Mouse (Mus musculus): ENCODE data around the gene Gm28845.
"Not testable (repeated sequence)": the region's sequence is repeated elsewhere in the genome, so short reads cannot be mapped to it uniquely, and the experiment has no call there.

The Gm28845 gene

DNA sequence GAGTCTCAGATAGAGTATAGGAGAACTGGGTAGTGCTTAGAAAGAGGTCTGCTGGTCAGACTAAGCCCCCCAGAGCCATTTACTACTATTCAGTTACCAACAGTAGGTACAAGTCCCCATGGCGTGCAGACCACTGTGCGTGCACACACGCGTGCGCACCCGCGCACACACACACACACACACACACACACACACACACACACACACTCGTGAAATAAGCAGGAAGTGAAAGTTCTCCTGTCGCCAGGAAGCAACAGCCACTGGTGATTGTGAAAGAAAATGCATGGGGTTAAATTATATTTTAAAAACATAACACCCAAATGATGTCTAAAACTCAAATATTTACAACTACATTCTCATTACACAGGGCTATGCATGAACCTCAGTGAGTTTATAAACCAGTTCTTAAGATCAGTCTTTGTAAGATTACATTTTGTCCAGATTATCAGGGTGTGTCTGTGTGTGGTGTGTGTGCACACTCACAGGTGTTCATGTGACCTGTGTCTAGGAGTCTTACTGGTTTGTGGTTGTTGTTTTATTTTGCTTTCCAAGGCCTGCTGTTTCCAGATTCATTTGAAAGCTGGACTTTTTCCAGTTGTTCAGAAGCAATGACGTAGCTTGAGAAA is 11.6 kb downstream of the Gm28845 start:
- no peak for DNase-seq (ENCODE audit: low read depth, low spot score)

DNA sequence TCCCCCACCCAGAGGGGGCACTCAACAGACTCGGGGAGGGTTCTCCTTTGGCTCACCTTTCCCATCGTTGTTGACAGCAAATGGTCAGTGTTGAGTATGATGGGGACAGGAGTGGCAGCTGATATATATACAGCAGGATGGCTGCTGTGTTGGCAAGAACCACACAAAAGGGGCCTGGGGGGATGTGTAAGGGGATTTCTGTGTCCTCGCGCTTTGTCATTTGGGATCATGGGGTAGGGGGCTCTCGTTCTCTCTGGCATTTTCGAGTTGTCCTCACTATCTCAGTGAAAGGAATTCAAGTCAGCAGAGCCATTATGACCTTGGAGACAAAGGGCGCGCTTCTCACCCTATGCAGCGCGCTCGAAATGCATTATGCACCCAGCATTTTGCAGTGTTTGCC is 16.1 kb downstream of the Gm28845 start, which contains the start of gene Cryga:
Cryga (minus strand) TSS at position 101 of the 400 bp plus-strand sequence.
- DNase-seq (ENCODE audit: low read depth, low spot score) = no peak

DNA sequence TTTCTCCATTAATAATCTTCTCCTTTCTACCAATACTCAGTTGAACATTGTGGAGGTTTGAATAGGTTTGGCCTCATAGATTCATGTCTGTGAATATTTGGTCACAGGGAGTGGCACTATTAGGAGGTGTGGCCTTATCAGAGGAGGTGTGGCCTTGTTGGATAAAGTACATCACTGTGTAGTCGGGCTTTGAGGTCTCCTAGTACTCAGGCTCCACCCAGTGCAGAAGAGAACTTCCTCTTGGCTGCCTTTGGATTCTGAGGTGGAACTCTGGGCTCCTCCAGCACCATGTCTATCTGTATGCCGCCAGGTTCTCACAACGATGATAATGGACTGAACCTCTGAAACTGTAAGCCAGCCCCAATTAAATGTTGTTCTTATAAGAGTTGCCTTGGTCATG is 22.4 kb downstream of the Gm28845 start:
- no peak for DNase-seq (ENCODE audit: low read depth, low spot score)

DNA sequence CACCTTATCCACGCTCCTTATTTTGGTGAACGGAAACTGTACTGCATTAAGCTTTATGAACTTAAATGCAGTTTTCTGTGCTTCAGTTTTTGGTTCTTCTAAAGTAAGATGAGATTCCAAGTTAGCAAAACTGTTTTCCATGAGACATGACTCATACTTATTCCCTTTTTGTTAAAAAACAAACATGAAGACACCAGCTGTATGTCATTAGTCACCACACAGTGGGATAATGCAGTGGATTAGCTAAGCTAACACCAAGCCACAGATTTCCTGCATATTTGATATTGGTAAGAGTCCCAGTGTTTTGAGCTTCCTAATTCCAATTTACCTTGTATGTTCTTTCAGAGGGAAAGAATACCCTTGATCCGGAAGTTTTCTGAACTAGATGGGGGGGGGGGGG is 27.8 kb downstream of the Gm28845 start:
- no peak for DNase-seq (ENCODE audit: low read depth, low spot score)

DNA sequence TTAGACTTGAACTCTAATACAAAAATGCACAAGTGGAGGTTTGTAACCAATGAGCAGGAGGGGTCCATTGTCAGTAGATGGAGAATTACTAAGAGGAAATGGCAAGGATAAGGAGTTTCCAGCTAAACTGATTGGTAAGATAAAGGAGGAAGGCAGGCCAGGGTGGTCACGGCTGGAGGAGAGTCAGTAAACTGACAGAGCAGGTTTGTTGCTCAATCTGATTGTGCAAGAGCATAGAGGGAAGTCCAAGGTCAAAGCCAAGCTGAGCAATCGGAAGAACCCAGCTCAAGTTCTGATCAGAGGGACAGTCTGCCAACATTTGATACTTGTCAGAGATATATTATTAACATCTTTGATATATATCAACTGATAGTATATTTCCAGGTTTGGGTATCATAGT is 29.0 kb downstream of the Gm28845 start:
- DNase-seq (ENCODE audit: low read depth, low spot score) = no peak

DNA sequence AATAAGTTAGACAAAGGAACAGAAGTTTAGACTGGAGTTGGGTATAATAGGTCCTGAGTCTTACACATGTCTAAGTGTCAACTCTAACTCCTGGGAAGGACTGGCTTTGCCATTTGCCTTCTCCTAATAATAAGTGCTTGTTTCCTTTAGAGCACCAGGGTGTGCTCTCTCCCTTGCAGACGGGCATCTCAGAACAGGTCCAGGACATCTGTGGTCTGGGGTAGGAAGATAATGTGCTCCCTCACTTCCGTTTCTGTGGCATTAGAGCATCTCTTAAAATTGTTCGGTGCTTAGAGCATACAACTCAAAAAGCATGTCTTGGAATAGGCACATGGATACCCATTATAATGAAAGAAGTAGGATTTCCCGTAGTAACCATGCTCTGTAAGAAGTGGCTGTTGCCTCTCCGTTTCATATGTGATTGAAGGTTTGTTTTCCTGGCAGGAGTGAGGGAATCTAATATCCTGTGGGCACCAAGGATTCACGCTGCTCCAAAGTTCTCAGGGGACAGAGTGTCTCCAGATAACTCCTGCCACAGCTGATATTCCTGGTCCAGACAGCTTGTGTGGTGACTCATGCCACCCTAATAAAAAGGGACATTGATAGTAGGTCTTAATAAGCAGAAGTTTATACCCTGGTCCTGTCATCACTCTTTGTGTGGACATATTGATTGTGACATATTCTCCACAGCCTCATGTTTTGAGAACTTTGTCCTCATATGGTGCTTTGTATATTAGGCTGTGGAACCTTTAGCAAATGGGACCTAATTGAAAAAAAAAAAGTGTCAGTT is 30.6 kb downstream of the Gm28845 start:
- DNase-seq (ENCODE audit: low read depth, low spot score) = no peak

DNA sequence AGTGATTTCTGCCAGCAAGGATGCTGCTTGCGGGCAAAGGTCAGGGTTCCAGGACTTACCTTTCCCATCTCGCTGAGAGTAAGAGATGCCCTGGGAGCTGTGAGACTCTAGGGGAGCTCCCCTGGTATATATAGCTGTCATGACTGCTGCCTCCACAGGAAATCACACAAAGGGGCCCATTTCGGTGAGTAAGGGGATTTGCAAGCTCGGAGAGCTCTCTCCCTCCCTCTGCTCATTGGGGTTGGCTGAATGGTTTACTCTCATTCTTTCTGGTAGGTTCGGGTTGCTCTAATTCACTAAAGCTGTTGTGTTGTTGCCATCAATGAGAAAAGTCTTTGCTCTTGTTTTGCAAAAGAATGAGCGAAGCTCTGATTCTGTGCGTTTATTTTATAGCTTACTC is 37.2 kb downstream of the Gm28845 start, which contains the start of gene Crygb:
Crygb (minus strand) TSS at position 101 of the 400 bp plus-strand sequence.
- no peak for DNase-seq (ENCODE audit: low read depth, low spot score)

DNA sequence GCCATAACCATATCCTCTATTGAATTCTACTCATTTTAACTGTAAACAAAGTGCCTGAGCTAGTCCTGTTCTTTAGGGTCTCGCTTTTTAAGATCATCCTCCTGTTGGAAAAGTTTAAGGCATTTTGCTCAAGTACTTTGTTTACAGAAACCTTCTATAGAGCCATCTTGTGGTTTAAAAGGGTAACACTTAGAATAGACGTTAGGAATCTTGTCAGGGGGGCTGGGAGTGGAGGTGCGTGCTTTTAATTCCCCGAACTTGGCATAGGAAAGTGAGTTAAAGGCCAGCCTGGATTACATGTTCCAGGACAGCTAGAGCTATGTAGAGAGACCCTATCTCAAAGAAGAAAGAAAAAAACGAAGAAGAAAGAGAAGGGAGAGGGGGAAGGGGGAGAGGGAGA is 43.8 kb downstream of the Gm28845 start:
- no peak for DNase-seq (ENCODE audit: low read depth, low spot score)

DNA sequence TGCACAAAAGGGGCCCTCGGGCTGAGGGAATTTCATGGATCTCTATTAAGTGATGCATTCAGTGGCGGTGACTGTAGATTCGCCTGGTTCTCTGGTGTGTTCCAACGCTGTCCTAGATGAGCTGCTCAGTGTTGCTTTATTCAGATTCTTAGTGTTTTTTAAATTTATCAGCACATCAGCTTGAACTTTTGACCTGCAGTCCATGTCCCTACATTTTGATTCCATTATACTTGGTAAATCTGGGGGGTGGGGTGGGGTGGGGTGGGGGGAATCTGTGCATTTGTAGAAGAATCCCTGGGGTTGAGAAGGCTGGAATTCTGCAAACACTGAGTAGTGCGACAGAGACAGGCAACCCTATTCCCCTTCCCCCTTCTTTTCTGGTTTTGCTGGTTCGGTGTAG is 45.8 kb downstream of the Gm28845 start, which contains the start of gene Crygc:
Crygc (minus strand) TSS at position 101 of the 400 bp plus-strand sequence.
- no peak for DNase-seq (ENCODE audit: low read depth, low spot score)

DNA sequence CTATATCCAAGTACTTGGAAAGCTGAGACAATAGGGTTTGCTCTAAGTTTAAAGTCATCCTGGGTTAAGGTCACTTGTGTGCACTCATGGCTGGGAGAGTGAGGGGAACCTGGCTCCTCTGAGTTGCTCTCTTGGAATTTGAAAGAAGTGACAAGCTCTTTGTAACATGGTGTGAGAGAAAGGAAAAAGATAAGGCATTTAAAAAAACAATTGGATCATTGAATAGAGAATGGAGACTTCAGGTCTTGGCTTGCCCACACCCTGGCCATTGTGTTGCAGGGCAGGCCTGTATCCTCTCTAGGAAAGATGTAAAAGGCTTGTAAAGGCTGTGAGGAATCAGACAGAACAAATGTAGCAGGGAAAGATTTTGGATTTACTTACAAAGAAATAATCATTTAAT is 51.5 kb downstream of the Gm28845 start:
- no peak for DNase-seq (ENCODE audit: low read depth, low spot score)

DNA sequence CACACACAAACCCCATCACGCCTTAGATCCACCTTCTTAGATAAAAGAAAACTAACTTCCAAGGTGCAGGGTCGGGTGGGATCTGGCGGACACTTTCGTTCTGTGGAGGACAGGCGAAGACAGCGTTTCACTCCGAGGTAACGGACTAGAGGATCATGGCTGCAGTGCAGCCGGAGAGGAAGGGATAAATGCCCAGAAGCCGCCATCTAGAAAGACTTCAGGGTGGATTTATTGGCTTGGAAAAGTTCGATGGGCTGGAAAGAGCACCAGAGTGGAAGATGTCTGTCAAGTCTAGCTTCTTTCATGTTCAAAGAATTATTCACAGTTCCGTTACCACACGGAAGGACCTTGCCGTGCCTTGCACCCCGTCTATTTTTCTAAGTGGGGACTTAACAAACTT is 55.2 kb downstream of the Gm28845 start:
- DNase-seq (ENCODE audit: low read depth, low spot score) = no peak

DNA sequence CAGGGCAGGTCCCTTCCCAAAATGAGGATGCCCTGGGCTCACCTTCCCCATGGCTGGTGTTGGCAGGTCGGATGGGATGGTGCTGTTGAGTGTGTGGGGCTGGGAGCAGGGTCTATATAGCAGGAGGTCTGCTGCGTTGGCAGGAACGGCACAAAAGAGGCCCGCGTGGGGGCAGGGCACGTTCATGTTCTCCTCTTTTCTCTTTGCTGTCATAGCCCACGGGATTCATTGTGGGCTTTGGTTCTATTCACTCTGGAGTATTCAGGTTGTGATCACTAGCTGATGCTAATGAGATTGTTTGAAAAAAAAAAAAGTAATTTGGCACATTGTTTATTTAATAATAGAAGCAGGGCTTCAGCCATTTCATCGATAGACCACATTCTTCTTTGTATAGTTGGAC is 56.0 kb downstream of the Gm28845 start, which contains the start of gene Crygd:
Crygd (minus strand) TSS at position 101 of the 400 bp plus-strand sequence.
- no peak for DNase-seq (ENCODE audit: low read depth, low spot score)

DNA sequence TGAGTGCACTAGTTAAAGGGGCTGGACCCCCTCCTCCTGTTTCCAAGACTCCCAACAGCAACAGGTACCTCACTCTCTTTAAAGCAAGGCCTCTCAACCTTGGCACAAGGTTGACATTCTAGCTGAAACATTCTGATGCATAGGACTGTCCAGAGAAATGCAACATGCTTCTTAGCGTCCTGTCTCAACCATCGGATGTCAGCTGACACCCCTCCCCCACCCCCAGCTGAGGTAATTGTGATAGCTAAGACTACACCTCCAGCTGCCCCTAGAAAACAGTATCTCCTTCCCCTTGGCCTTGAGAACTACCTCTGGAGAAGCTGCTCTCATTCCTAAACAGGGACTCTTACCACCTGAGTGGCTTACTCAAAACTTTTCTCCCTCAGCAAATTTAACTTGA is 67.2 kb downstream of the Gm28845 start:
- DNase-seq (ENCODE audit: low read depth, low spot score) = no peak

DNA sequence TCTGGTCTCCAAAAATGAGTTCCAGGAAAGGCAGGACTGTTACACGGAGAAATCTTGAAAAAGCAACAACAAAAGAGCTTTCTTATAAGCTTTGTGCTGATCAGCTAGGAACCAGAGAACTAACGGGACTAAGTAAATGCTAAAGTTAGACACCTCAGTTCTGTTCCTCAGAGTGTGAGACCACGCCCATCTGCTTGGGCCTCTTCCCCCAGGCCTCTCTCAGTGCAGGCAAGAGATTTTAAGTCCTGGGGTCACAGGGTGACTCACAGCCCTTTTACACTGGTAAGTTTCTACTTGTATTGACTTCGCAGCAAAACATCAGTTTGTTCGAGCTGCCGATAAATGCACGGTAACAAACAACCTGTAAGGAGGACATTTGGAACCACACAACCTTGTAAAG is 67.7 kb downstream of the Gm28845 start:
- no peak for DNase-seq (ENCODE audit: low read depth, low spot score)

DNA sequence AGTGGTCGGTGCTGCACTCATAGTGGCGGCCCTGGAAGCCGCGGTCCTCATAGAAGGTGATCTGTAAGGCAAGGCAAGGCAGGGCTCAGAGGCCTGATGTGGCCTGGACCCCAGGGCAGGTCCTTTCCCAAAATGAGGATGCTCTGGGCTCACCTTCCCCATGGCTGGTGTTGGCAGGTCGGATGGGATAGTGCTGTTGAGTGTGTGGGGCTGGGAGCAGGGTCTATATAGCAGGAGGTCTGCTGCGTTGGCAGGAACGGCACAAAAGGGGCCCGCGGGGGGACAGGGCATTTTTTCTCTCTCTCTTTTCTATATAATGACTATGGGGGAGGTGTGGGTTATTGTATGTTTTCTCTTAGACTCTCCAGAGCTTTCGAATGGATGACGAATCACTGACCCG is 68.4 kb downstream of the Gm28845 start, which contains the start of gene Cryge:
Cryge (minus strand) TSS at position 198 of the 400 bp plus-strand sequence.
- not testable (repeated sequence) for DNase-seq (ENCODE audit: low read depth, low spot score)
